Mouse (Mus musculus): ENCODE measurements around the gene Exosc7. TPM values are rescaled to one million over a fixed set of nuclear protein-coding genes. Genes with fewer than 3 reads are reported as not detected.
A peak's percentile ranks its signal among the peaks of the same experiment; 100 is the strongest.

Gene Exosc7
- polyA plus RNA-seq (2014; fragmentation: Nextera tagmentation; extraction: Ambion mirVana): 90.1 and 100.0 TPM in 2 replicates

- H3K9me3 ChIP-seq (replicated peaks; ENCODE audit: control insufficient read depth, low read length): no peaks in the 10 kb centered on the region
- H3K4me1 ChIP-seq (ENCODE audit: control insufficient read depth, insufficient read depth, low read length): peaks cover 12% of the 10 kb centered on the region
- ATAC-seq (replicated peaks; ENCODE audit: insufficient number of reproducible peaks, low FRiP score, low TSS enrichment): peak; percentile 92
- peak within 1 kb of the TSS; percentile 95 for H3K9ac ChIP-seq (ENCODE audit: low read depth, low read length)
- peak within 1 kb of the TSS; percentile 96 for H3K27ac ChIP-seq (ENCODE audit: low read depth, low read length)
- no peaks in the 10 kb centered on the region for H3K27me3 ChIP-seq (ENCODE audit: control insufficient read depth, insufficient read depth, low read length)
- H3K4me3 ChIP-seq (ENCODE audit: low read depth, low read length): peak within 1 kb of the TSS; percentile 99
- peak within 1 kb of the TSS; percentile 96 for H3K4me2 ChIP-seq
- WGBS (ENCODE audit: insufficient replicate concordance): under 1% methylated on average over 79 of the region's 79 CpGs
- no peaks in the 10 kb centered on the region for H3K36me3 ChIP-seq (ENCODE audit: control insufficient read depth, insufficient read depth, low read length)
Measured at GRCm38 (mm10) chr9:123112805-123113521, at the start of gene Exosc7, which contains the start of gene Zdhhc3. TSS of gene Exosc7 (plus strand) at chr9:123113215. TSS of gene Zdhhc3 (minus strand) at chr9:123113205.

GRCm38 (mm10) chr9:123079149-123079548, 33.9 kb upstream of the Exosc7 start:
- no peak overlapping the region for H3K4me3 ChIP-seq (ENCODE audit: low read depth, low read length)
- H3K4me2 ChIP-seq: no peak overlapping the region
- ATAC-seq (replicated peaks; ENCODE audit: insufficient number of reproducible peaks, low FRiP score, low TSS enrichment): no peak
- no peaks in the 10 kb centered on the region for H3K9me3 ChIP-seq (replicated peaks; ENCODE audit: control insufficient read depth, low read length)
- peaks cover 30% of the 10 kb centered on the region for H3K36me3 ChIP-seq (ENCODE audit: control insufficient read depth, insufficient read depth, low read length)
- no peaks in the 10 kb centered on the region for H3K4me1 ChIP-seq (ENCODE audit: control insufficient read depth, insufficient read depth, low read length)
- H3K27ac ChIP-seq (ENCODE audit: low read depth, low read length): no peak overlapping the region
- no peaks in the 10 kb centered on the region for H3K27me3 ChIP-seq (ENCODE audit: control insufficient read depth, insufficient read depth, low read length)
- 77% methylated on average over 5 of the region's 5 CpGs for WGBS (ENCODE audit: insufficient replicate concordance)
- no peak overlapping the region for H3K9ac ChIP-seq (ENCODE audit: low read depth, low read length)

- Histone ChIP-seq H3K27ac (ENCODE audit: low read depth, low read length) (no peak overlapping the region), H3K9me3 (replicated peaks; ENCODE audit: control insufficient read depth, low read length) (no peaks in the 10 kb centered on the region), H3K27me3 (ENCODE audit: control insufficient read depth, insufficient read depth, low read length) (no peaks in the 10 kb centered on the region), H3K9ac (ENCODE audit: low read depth, low read length) (no peak overlapping the region), H3K4me2 (no peak overlapping the region), H3K36me3 (ENCODE audit: control insufficient read depth, insufficient read depth, low read length) (peaks cover 38% of the 10 kb centered on the region), H3K4me3 (ENCODE audit: low read depth, low read length) (no peak overlapping the region), H3K4me1 (ENCODE audit: control insufficient read depth, insufficient read depth, low read length) (no peaks in the 10 kb centered on the region)
- ATAC-seq (replicated peaks; ENCODE audit: insufficient number of reproducible peaks, low FRiP score, low TSS enrichment): no peak
- 86% methylated on average over 7 of the region's 7 CpGs for WGBS (ENCODE audit: insufficient replicate concordance)
Measured at GRCm38 (mm10) chr9:123080355-123080754, 32.7 kb upstream of the Exosc7 start.

- no peaks in the 10 kb centered on the region for H3K9me3 ChIP-seq (replicated peaks; ENCODE audit: control insufficient read depth, low read length)
- no peak overlapping the region for H3K4me2 ChIP-seq
- H3K9ac ChIP-seq (ENCODE audit: low read depth, low read length): no peak overlapping the region
- H3K4me3 ChIP-seq (ENCODE audit: low read depth, low read length): no peak overlapping the region
- H3K27ac ChIP-seq (ENCODE audit: low read depth, low read length): no peak overlapping the region
- H3K4me1 ChIP-seq (ENCODE audit: control insufficient read depth, insufficient read depth, low read length): no peaks in the 10 kb centered on the region
- no peaks in the 10 kb centered on the region for H3K27me3 ChIP-seq (ENCODE audit: control insufficient read depth, insufficient read depth, low read length)
- H3K36me3 ChIP-seq (ENCODE audit: control insufficient read depth, insufficient read depth, low read length): peaks cover 38% of the 10 kb centered on the region
- ATAC-seq (replicated peaks; ENCODE audit: insufficient number of reproducible peaks, low FRiP score, low TSS enrichment): no peak; the same call in 1 of the 2 replicates
- 81% methylated on average over 1 of the region's 1 CpGs for WGBS (ENCODE audit: insufficient replicate concordance)
Measured at GRCm38 (mm10) chr9:123080796-123081195, 32.2 kb upstream of the Exosc7 start.

GRCm38 (mm10) chr9:123085373-123085772, 27.6 kb upstream of the Exosc7 start:
- Histone ChIP-seq H3K27ac (ENCODE audit: low read depth, low read length) (no peak overlapping the region), H3K4me1 (ENCODE audit: control insufficient read depth, insufficient read depth, low read length) (no peaks in the 10 kb centered on the region), H3K27me3 (ENCODE audit: control insufficient read depth, insufficient read depth, low read length) (no peaks in the 10 kb centered on the region), H3K9ac (ENCODE audit: low read depth, low read length) (no peak overlapping the region), H3K4me2 (no peak overlapping the region), H3K4me3 (ENCODE audit: low read depth, low read length) (no peak overlapping the region), H3K9me3 (replicated peaks; ENCODE audit: control insufficient read depth, low read length) (no peaks in the 10 kb centered on the region), H3K36me3 (ENCODE audit: control insufficient read depth, insufficient read depth, low read length) (peaks cover 26% of the 10 kb centered on the region)
- 91% methylated on average over 1 of the region's 1 CpGs for WGBS (ENCODE audit: insufficient replicate concordance)
- no peak for ATAC-seq (replicated peaks; ENCODE audit: insufficient number of reproducible peaks, low FRiP score, low TSS enrichment)

GRCm38 (mm10) chr9:123087558-123087957, 25.5 kb upstream of the Exosc7 start:
- WGBS (ENCODE audit: insufficient replicate concordance): 52% methylated on average over 3 of the region's 3 CpGs
- H3K27ac ChIP-seq (ENCODE audit: low read depth, low read length): 0 out of 2 replicates have a peak overlapping the region, but pooled peaks have one; percentile 1
- no peak for ATAC-seq (replicated peaks; ENCODE audit: insufficient number of reproducible peaks, low FRiP score, low TSS enrichment)
- no peaks in the 10 kb centered on the region for H3K4me1 ChIP-seq (ENCODE audit: control insufficient read depth, insufficient read depth, low read length)
- H3K4me3 ChIP-seq (ENCODE audit: low read depth, low read length): no peak overlapping the region
- H3K9ac ChIP-seq (ENCODE audit: low read depth, low read length): no peak overlapping the region
- H3K4me2 ChIP-seq: no peak overlapping the region
- no peaks in the 10 kb centered on the region for H3K27me3 ChIP-seq (ENCODE audit: control insufficient read depth, insufficient read depth, low read length)
- H3K9me3 ChIP-seq (replicated peaks; ENCODE audit: control insufficient read depth, low read length): no peaks in the 10 kb centered on the region
- H3K36me3 ChIP-seq (ENCODE audit: control insufficient read depth, insufficient read depth, low read length): peaks cover 26% of the 10 kb centered on the region

GRCm38 (mm10) chr9:123090844-123091243, 22.2 kb upstream of the Exosc7 start:
- Histone ChIP-seq H3K4me1 (ENCODE audit: control insufficient read depth, insufficient read depth, low read length) (no peaks in the 10 kb centered on the region), H3K4me2 (no peak overlapping the region), H3K9ac (ENCODE audit: low read depth, low read length) (no peak overlapping the region), H3K4me3 (ENCODE audit: low read depth, low read length) (no peak overlapping the region), H3K27ac (ENCODE audit: low read depth, low read length) (no peak overlapping the region), H3K9me3 (replicated peaks; ENCODE audit: control insufficient read depth, low read length) (no peaks in the 10 kb centered on the region), H3K27me3 (ENCODE audit: control insufficient read depth, insufficient read depth, low read length) (no peaks in the 10 kb centered on the region), H3K36me3 (ENCODE audit: control insufficient read depth, insufficient read depth, low read length) (peaks cover 16% of the 10 kb centered on the region)
- no peak for ATAC-seq (replicated peaks; ENCODE audit: insufficient number of reproducible peaks, low FRiP score, low TSS enrichment)
- 84% methylated on average over 4 of the region's 4 CpGs for WGBS (ENCODE audit: insufficient replicate concordance)

GRCm38 (mm10) chr9:123099631-123100455, 13.2 kb upstream of the Exosc7 start:
- Histone ChIP-seq H3K36me3 (ENCODE audit: control insufficient read depth, insufficient read depth, low read length) (peaks cover 13% of the 10 kb centered on the region), H3K4me1 (ENCODE audit: control insufficient read depth, insufficient read depth, low read length) (no peaks in the 10 kb centered on the region)

More at GRCm38 (mm10) chr9:123099631-123100455, 13.2 kb upstream of the Exosc7 start:
- Histone ChIP-seq H3K4me3 (ENCODE audit: low read depth, low read length) (no peak overlapping the region), H3K27ac (ENCODE audit: low read depth, low read length) (no peak overlapping the region), H3K9me3 (replicated peaks; ENCODE audit: control insufficient read depth, low read length) (no peaks in the 10 kb centered on the region), H3K4me2 (no peak overlapping the region), H3K9ac (ENCODE audit: low read depth, low read length) (no peak overlapping the region), H3K27me3 (ENCODE audit: control insufficient read depth, insufficient read depth, low read length) (no peaks in the 10 kb centered on the region)
- ATAC-seq (replicated peaks; ENCODE audit: insufficient number of reproducible peaks, low FRiP score, low TSS enrichment): no peak
- 92% methylated on average over 16 of the region's 16 CpGs for WGBS (ENCODE audit: insufficient replicate concordance)

All from heart, embryonic 11.5 days (tissue).